Mouse (Mus musculus): ENCODE measurements around the gene Magi1.

- TF ChIP-seq POLR2A (IDR thresholded peaks at IDR 0.05; ENCODE audit: extremely low read depth, insufficient read depth, low read length) (no peak), CTCF (IDR thresholded peaks at IDR 0.05; ENCODE audit: low read depth, low read length) (no peak)
Observed at GRCm38 (mm10) chr6:93968721-93969120, 315.0 kb downstream of the Magi1 start.
